Mouse (Mus musculus) left cerebral cortex, adult 9 months (tissue): ENCODE measurements around the gene Wdr41.

ENCODE experiments used
- DNase-seq, 2 experiments: peaks; one replicate each; pipeline ENCODE4 v3.0.0; 2022; ENCODE audit warnings: low spot score in 2 of 2

Gene Wdr41

DNA sequence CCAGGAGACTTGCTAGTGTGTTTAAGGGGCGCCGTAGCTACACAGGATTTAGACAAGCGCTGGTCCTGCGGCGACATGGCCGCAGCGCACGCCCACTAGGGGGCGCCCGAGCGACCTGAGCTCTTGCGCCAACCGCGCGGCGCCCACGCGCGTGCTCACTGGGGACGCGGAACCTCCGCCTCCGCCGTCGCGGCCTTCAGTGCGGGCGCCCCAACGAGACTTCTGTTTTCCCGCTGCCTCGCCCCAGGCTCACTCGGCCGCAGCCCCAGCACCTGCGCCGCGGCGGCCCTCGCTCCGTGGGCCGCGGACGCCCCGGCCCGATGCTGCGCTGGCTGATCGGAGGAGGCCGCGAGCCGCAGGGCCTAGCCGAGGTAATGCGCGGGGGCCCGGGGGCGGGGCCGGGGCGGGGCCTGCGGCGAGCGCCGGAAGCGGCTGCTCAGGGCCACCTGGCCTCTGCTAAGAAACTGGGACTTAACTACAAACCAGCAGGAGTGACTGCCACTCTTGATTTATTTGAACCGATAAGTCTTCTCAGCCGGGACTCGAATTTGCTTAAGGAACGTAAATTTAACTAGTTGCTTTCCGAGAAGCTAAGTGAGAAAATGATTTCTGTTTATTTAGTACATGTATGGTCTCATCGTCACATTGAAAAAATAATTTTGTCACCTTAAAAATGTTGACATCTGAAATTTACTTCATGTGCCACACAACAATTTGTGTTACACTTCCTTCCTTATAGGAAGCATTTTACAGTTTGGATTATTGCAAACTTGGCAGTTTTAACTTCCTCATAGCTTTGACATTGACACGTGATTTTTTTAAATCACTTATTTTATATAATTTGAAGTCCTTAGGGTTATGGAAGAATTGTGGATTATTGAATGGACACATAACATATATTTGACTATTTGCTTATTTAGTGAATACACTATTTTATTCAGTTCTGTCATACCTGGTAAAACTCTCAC is at the start of gene Wdr41:
Gene Wdr41, plus strand, starts transcription at position 126 of the 968 bp plus-strand sequence.
- DNase-seq = peak; percentile 79 to 94

DNA sequence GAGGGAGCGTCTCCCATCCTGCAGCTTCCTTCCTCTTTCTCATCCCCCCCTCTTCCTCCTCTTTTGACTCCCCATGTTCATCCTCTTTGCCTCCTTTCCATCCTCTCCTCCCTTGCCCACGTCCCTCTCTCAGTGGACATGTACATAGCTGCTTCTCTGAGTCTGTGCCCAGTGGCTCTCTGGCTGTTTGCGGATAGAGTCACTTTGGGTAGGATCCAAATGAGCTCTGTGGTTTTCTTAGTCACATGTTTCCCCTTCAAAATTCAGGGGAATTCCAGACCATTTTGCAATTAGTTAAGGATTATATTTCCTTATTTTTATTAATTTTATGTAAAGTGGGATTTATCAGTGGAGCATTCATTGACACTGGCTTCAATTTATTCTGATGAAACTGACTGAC is 48.1 kb upstream of the Wdr41 start:
- no peak for DNase-seq

GRCm38 (mm10) chr13:94938418-94938817 is 37.7 kb upstream of the Wdr41 start:
- DNase-seq = no peak

- no peak for DNase-seq
Observed at GRCm38 (mm10) chr13:94940104-94940503, 36.0 kb upstream of the Wdr41 start.

- DNase-seq = peak; percentile 10 to 76
Observed at GRCm38 (mm10) chr13:94941230-94941629, 34.9 kb upstream of the Wdr41 start.

- DNase-seq = no peak
Observed at GRCm38 (mm10) chr13:94955941-94956340, 20.2 kb upstream of the Wdr41 start.

DNA sequence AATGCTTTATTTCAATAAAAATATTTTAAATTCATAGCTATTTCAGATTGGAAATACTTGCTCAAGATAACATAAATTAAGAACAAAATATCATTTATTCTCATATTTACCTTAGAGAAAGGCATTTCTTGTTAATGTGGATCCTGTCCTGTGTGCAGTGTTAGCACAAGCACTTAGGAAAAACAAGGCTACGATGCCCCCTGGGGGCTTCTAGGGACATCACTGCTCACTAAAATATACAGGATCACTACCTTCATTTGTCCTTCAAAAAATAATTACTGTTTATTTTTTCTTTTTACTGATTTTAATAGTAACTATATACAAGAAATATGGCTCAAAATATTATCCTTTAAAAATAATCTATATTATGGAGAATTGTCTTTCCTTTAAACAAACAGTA is 18.2 kb upstream of the Wdr41 start:
- no peak for DNase-seq

GRCm38 (mm10) chr13:94969992-94970553 is 6.1 kb upstream of the Wdr41 start:
- DNase-seq = no peak

- DNase-seq = no peak
Observed at GRCm38 (mm10) chr13:94975828-94976218, 321 bp upstream of the Wdr41 start.

DNA sequence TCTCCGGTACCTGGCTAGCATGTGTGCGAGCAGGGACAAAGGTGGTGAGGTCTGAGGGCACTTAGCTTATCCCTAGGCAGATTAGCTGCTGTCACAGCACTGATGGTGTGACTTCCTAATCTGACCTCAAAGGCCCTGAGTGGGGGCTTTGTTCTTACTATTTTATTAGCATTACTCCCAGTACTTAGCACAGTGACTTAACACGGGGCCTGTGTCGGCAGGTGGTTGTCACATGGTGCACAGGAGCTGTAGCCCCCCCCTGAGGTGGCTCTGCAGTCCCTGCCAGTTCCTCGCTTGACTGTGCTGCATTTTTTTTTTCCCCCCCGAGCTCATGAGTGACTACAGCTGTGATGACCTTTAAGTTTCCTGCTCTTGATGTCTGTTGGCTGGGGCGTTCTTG is 2.9 kb downstream of the Wdr41 start:
- no peak for DNase-seq

- no peak for DNase-seq
Observed at GRCm38 (mm10) chr13:94990516-94990915, 14.4 kb downstream of the Wdr41 start.

DNA sequence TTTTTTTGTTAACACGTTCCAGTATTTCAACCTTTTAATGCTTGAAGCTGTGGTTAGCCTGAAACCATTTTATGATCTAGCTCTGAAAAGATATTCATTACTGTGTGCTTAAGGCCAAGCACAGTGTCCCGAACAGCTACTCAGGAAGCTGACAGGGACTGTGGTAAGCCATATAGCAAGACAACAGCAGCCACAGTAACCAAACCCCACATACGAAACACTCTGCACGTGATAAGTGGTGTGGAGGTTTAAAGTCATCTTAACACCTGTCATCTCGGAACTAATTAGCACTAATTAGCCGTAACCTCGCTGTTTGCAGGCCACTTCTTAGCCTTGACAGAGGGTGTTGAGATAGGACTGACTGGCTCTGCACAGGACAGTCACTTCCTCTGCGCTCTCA is 31.1 kb downstream of the Wdr41 start:
- no peak for DNase-seq

- DNase-seq = no peak
Observed at GRCm38 (mm10) chr13:95009261-95009660, 33.1 kb downstream of the Wdr41 start.

GRCm38 (mm10) chr13:95011546-95012257 is 35.6 kb downstream of the Wdr41 start:
- no peak for DNase-seq

GRCm38 (mm10) chr13:95017278-95017677 is 41.1 kb downstream of the Wdr41 start:
- DNase-seq = no peak

DNA sequence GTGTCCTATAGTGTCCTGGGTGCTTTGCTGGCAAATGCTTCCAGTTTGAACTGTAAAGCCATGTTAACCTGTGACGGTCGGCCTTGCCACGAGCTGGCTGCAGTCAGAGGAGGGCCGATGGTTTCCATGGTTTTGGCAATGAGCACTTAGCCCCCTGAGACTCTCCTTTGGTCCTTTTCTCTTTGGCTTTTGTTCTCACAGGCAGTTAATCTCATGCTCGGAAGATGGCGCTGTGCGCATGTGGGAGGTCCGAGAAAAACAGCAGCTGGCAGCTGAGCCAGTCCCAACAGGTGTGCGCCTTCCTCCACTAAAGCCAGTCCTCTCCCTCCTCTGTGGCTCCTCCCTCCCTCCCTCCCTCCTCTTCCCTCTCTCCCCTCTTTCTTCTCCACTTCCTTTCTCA is 41.8 kb downstream of the Wdr41 start:
- peak in 1 of 2 experiments; percentile 82 for DNase-seq

GRCm38 (mm10) chr13:95019345-95019744 is 43.2 kb downstream of the Wdr41 start:
- no peak for DNase-seq

GRCm38 (mm10) chr13:95020216-95020615 is 44.1 kb downstream of the Wdr41 start:
- no peak for DNase-seq

- no peak for DNase-seq
Observed at GRCm38 (mm10) chr13:95030828-95031227, 54.7 kb downstream of the Wdr41 start.

DNA sequence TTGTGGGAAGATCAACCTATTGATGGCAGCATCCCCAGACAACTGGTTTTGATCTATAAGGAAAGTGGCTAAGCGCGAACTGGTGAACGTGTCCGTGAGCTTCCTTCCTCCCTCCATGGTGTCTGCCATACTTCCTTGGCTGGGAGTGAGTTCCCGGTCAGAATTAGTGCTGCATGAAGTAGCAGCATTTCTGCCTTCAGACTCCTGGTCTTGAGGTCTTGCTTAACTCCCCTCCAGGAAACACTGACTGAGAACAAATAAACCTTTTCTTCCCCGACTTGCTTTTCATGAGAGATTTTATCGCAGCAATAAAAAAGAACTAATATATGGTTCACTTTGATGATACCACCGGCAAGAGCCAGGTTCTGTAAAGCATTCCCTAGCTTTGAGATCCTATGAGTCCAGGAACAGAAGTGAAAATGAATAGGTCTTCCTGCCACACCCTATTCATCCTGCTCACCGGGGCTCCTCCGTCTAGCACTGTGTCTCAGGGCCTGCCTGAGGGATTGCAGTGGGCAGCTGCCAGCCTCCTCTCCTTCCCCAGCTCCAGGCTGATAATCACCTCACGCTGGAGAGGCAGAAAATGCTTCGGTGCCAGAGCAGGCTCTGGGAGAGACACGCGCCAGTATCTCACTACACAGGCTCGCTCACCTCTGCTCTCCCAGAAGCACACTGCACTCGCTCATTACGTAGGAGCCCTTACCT is 56.1 kb downstream of the Wdr41 start:
- DNase-seq = no peak

DNA sequence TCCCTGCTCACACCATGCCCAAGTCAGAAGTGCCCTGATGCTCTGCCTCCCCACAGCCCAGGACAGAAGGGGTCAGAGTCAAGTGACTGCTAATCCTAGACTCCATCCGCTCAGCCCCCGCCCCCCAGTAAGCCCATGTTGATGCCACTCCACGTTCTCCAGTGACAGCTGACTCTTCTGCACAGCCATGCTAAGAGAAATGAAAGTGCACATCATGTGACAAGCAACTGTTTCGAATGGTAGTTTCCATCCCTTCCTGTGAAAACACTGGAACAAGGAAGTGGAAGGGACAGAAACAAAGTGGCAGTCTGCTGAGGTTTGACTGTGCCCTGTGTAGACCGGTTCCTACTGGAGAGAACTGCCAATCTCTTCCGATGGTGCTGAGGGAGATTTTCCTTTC is 56.8 kb downstream of the Wdr41 start:
- DNase-seq = no peak

DNA sequence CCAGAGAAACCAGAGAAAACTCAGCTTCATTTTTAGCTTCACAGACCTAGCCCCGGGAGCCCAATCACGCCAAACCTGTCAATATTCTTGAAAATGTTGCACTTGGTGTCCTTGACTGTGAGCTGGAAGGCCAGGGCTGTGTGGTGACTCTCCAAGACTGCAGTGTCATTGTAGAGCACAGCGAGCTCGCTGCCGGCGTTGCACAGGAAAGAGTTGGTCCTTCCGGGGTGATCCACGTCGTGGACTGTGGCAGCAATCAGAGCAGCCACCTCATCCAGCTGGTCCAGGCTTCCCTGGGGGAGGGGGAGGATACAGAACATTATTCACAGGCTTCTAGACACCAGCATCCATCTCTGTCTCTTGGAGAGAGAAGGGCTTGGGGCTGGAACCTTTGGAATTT is 58.0 kb downstream of the Wdr41 start:
- DNase-seq = no peak
